Mouse (Mus musculus): ENCODE results near the gene Cntd1.

- no peak for TF ChIP-seq CTCF (IDR thresholded peaks at IDR 0.05; ENCODE audit: control insufficient read depth, insufficient read depth, low read length)
- no peak for TF ChIP-seq POLR2A (IDR thresholded peaks at IDR 0.05; ENCODE audit: borderline replicate concordance, control insufficient read depth, low read depth, low read length)
Observed at GRCm38 (mm10) chr11:101326147-101326546, 47.3 kb downstream of the Cntd1 start.

Data from bone marrow, adult 2 months (tissue).